Mouse (Mus musculus) left cerebral cortex, adult 18-20 months (tissue): ENCODE measurements around the gene Unc5b. TPM values are rescaled to one million over a fixed set of nuclear protein-coding genes. Genes with fewer than 3 reads are reported as not detected.
"Not testable (repeated sequence)": the region's sequence is repeated elsewhere in the genome, so short reads cannot be mapped to it uniquely, and the experiment has no call there.

ENCODE experiments used
- DNase-seq, 2 experiments: peaks; one replicate each; pipeline ENCODE4 v3.0.0; 2021 to 2022; ENCODE audit warnings: low spot score in 2 of 2, mixed read lengths in 1 of 2
- long read RNA-seq, 2 experiments: library from polyadenylated mRNA; stranded (forward); transcript quantifications; one replicate each; pipeline ENCODE4 v2.0.0; 2021
- total RNA-seq, 2 experiments: library from RNA; stranded (reverse); gene quantifications; 2 replicates each; pipeline ENCODE4 v1.2.3; 2021

Unc5b gene
- total RNA-seq, result 10 to 100 TPM in 1 of 2 experiments, 1 to 10 TPM in 1; 9.3 to 10.3 TPM
- long read RNA-seq, experiment 1, partial matches to known transcripts, result 0 of 5 reads
- long read RNA-seq, experiment 1, other reads (novel, unspliced or antisense), result 5 of 5 reads
- long read RNA-seq, experiment 2, partial matches to known transcripts, result 0 of 2 reads
- long read RNA-seq, experiment 2, other reads (novel, unspliced or antisense), result 2 of 2 reads

DNA sequence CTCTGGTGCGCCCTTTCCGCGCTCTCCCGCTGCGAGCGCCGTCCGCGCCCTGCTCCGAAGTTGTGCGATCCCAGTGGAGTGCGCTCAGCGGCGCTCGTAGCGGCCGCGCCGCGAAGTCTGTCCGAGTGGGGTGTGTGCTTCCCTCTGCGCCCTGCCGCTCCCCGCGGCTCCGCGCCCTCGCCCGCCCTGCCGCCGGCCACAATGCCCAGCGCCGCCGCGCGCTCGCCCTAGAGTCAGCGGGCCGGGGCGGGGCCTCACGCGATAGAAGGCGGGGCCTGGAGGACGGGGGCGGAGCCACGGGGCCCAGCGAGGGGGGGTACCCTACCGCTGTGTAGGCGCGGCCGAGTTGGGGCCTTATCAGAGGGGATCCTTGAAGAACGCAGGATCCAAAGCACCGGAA, at the start of gene Unc5b:
TSS of gene Unc5b (minus strand) at position 203 of the 400 bp plus-strand sequence.
- peak; percentile 79 to 82 for DNase-seq

DNA sequence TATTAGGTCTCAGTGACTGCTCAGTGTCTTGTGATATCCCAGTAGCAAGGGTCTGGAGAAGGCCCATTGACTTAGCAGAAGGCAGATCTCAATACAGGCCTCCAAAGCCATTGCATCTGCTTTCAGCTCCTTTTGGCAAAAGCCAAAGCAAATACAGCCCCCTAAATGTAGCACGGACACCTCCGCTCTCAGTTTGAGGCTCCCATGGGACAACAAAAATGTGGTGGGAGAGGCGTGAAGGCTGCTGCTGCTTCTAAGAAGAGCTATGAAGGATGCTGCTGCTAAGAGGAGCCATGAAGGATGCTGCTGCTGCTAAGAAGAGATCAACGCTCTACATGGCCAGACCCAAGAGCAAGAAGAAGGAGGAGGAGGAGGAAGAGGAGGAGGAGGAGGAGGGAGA, 48.4 kb upstream of the Unc5b start:
- peak in 1 of 2 experiments; percentile 9 for DNase-seq

DNA sequence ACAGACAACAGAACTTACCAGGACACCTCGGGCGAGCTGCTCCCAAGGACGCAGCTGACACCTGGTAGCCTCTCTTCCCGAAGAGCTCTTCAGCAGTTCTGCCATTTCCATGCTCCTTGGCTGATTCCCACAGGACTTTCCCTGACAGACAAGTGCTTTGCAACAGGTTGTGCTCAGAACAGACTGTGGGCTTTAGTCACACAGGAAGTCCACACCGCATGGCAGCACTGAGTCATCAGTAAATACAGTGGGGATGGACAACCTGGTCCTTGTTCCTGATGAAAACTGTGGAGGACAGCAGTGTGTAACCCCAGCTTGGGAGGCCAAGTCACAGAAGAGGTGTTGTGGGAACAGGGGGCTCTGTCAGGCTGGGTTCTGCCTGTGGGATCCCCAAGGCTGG, 45.7 kb upstream of the Unc5b start:
- no peak for DNase-seq

DNA sequence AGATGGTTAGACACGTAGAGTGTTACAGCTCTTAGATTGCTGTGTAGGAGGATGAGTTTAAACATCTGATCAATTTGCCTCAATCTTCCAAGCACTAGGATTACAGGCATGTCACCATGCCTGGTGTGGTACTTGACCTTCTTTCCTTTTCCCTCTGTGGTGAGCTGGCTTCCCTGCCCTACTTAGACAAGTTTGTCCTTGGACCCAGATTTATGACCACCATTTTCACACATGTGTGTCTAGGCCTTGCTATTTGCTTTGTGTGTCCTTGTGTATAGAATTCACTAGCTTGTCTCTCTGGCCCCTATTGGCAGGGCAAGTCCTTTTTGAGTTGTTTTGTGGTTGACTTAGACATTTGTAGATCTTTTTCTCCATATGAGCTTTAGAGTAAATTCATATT, 43.6 kb upstream of the Unc5b start:
- DNase-seq, result no peak

DNA sequence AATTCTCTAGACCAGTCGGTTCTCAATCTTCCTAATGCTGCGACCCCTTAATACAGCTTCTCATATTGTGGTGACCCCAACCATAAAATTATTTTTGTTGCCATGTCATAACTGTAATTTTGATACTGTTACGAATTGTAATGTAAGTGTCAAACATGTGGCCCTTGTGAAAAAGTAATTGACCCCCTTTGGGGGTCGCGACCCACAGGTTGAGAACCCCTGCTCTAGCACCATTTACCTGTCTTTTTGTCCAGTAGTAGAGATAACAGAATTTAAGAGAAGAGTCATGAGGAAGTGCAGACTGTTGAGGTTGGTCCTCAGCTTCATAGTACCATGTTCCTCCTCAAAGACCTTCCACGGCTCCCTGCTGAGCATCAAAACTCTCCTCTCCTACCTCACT, 31.9 kb upstream of the Unc5b start:
- no peak for DNase-seq

DNA sequence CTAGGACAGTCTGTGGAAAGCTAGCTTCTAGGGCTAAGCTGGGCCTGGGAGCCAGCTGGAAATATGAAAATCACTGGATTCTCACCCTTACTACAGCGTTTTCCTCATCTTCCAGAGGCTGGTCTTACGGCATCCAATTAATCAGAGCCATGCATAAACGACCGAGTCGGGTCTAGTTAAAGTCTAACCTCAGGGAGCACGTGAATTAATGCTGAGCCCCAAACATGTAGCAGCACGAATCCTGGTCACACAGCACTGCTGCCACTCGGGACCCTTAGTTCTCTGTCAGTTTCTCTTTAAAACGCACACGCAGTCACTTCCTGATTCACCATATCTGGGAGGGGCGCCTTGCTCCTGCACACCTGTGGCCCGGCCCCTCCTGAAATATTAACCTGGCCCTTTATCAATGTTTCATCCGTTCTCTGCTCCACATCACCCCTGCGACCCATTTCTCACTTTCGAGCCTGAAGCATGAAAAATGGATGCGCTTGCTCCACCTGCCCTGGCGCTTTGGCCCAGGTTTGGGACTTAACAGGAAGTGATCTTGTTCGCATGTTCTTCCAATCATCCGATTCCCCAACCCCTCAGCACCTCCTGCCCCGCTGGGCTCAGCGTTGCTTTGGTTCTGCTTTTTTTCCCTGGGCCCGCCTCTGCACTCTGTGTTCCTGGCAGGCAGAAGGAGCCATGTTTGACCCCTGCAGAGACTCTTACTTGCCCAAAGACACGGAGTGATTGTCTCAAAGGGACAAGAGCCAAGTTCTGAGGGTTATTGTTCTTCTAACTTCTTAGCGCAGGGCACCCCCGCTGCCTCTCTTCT, 31.3 kb upstream of the Unc5b start:
- no peak for DNase-seq

DNA sequence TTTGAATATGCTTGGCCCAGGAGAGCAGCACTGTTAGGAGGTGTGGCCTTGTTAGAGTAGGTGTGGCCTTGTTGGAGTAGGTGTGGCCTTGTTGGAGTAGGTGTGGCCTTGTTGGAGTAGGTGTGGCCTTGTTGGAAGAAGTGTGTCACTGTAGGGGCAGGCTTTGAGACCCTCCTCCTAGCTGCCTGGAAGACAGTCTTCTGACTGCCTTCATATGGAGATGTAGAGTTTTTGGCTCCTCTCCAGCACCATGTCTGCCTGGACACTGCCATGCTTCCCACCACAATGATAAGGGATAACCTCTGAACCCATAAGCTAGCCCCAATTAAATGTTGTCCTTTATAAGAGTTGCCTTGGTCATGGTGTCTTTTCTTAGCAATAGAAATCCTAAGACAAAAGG, 13.9 kb upstream of the Unc5b start:
- DNase-seq, result not testable (repeated sequence)

DNA sequence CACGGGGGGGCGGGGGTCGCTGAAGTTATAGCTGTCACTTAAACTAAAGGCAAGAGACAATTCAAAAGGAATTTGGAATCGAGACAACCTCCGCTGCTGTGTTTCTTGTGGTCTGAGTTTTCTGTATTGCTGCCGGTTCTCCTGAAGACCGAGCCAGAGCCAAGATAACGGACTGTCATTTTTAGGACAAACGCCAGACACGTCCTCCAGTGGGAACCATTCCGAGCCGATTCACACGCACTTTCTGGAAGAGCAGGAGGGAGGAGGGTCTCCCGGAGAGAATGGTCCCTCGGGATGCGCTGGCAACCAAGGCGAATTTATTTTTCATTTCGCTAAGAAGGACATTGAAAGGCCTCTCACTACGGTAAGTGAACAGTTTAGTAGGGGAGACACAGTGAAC, 7.4 kb upstream of the Unc5b start:
- no peak for DNase-seq

DNA sequence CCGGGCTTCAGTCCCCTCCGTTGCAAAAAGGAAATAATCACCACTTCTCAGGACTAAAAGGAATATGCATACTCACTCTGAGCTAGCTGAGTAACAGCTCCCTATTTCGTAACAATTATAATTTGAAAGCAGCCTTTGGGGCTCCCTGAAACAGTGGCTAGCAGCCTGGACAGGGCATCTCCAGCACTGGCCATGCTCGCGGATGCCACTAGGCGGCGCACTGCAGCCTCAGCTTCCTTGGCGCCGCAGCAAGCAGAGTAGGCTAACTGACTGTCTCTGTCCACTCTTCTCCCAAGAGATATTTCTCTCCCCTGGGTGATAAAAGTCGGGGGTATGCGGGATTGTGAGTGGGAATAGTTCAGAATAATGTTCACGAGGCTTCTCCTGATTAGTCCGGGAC, 3.6 kb upstream of the Unc5b start:
- DNase-seq, result peak; percentile 81 to 85

DNA sequence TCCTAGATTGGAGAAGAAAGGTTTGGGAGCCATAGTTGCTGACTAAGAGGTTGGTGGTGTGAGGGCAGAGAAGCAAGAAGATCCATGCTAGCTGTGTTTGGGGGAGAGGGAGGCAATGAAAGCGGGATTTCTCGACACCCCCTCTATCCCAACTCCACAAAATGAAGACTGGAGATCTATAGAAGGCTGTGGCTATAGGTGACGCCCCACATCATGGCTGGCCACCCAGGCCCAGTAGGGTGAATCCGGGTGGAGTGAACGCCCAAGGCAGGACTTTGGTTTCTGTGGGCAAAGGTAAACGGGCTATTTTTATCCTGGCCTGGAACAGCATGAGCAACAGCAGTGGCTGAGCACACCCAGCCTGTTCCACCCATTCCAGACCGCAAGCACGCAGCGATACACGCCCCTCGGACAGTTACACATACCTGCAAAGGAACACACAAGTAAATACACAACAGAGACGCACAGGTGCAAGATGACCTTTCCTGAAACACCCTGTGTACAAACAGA, 1.3 kb upstream of the Unc5b start:
- no peak for DNase-seq

DNA sequence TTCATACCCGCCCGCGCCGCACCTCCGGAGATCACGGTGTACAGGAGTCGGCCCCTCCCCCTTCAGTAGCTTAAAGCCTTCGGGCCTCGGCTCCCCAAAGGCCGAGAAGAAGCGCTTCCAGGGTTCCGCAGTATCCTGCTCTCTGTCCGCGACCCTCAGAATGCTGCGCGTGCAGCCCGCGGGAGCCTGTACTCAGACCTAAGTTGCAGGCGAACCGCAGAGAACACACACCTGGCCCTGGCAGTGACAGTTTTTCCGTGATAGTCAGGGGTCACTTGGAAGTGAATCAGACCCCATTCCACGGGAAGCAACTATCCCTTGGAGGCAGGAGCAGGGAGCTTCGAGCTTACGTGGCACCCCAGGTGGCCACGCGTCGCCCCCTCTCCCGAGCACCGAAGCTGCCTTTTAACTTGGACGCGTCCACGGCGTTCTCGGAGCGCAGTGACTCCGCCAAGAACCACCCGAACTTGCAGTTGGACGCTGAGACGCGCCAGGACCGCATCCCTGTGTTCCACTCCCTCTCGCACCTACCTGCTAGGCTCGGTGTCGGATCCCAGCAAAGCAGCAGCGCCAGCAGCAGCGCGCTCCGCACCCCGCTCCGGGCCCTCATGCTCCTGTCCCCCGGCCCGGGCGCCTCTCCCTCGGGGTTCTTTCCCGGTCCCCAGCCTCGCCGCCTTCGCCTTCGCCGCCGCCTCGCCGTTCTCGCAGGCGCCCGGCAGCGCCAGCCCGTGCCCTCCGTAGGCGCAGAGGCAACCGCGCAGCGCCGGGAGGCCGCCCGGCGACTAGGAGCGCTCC, 628 bp downstream of the Unc5b start:
- no peak for DNase-seq

DNA sequence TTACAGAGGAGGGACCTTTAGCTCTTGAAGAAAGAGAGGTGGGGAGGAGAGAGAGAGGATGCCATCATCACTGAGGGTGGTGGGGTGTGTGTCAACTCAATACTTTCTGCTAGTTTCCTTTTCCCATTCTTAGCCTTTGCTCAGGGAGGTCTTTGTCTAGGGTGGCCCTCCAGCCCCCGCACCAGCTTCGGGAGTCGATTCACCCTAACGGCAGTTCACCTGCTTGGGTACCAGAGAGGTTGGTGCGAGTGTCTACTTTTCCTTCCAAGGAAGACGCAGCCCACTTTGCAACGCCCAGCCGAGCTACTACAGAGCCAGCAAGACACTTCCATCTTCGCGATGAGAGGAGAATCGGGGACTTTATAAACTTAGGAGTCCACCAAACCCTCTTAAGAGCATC, 1.4 kb downstream of the Unc5b start:
- DNase-seq, result no peak

DNA sequence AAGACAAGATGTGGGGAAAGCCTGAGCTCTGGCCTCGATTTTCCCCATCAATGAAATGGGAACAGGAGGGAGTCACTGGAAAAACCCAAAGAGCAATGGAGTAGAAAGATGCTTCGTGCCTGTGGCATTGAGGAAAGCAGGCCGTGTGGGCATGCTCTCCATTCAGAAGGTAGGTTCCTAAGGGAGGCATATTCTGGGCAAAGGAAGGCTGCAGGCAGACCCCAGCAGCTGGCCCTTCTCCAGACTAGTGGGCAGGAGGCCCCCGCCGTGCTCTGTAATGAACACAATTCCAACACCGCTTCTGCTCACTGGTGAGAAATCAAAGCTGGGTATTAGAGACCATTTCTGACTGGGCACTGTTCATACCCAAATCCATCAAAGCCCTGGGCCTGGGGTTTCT, 2.3 kb downstream of the Unc5b start:
- DNase-seq, result no peak

DNA sequence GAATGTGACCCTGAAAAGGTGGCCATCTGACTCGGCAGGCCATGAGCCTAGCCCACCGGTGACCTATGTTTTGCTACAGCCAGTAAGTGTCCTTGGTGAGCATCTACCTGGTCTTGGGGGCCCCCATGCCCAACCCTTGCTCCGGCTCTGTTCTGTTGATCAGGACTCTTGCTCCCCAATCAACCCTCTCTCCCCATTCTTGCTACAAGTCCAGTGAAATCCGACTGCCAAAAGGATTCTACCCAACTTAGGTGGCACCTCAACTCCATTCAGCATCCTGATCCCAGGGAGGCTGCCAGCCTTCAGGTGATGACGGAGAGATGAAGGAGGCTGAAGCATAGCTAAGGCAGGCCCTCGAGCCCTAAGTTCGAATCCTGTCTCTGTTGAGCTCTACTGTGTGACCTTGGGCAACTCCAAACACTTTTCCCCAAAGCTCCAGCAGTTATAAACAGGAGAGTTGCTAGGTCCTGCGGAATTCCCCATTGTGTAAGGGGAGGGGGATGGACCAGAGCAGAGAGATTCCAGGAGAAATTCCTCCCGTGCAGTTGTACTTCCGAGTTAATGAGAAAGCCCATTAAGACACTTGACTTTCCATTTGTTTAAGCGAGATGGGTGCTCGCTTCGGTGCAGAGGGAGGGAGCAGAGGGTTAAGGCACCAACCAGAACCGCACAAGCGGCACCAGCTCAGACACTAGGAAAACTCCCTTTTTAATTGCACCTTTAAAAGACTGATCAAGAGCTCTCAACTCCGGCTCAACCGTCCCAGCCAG, 3.3 kb downstream of the Unc5b start:
- DNase-seq, result no peak

DNA sequence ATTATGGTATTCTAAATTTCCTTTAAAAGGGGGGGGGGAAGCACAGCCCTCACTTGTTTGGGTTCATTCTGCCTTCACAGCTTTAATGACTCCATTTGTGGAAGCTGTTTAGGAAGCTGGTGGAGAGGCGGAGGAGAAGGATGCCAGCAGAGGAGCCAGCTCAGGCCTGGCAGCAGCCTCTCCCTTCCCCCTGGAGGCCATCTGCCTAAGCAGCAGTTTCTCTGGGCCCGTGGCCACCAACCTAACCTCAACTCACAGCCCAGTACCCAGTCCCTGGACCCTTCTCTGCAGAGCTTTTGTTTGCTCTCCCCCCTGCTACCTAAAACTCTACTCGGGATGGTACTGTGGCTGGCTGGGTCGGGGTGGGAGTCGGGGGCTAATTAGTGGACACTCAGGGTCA, 4.1 kb downstream of the Unc5b start:
- DNase-seq, result peak; percentile 36

DNA sequence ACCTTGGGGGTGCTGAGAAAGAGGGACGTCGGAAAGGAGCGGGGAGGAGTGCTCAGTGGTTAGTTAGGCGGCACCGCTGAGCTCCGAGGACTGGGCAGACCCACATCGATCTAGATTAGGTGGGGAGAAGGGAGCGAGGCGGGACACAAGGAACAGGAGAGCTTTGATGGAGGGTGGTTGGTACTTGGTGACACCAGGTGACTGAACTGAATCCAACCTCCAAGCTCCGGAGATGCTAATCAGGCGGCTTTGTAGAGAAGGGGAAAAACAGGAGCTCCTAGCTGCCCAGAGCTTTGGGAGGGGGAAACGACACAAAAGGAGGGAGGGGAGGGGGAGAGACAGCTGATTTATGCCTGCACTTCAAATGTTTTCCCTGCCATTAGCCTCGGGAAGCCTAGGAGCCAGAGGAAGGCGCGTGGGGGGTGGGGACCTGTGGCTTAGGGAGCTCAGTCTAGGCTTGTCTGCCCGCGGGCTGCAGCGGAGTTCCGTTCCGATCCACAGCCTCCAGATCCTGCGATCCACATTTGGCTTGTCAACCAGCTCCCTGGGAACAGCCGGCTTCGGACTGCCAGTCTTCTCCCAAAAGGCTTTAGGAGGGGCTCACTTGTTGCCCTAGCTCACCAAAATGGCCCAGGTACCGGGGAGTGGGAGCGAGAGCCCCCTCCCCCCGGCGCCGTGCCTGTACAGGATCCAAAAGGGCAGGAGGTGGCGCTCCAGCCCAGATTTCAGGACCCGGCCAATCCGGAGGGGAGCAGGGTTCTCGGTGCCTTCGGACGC, 4.7 kb downstream of the Unc5b start:
- DNase-seq, result peak; percentile 41 to 47

DNA sequence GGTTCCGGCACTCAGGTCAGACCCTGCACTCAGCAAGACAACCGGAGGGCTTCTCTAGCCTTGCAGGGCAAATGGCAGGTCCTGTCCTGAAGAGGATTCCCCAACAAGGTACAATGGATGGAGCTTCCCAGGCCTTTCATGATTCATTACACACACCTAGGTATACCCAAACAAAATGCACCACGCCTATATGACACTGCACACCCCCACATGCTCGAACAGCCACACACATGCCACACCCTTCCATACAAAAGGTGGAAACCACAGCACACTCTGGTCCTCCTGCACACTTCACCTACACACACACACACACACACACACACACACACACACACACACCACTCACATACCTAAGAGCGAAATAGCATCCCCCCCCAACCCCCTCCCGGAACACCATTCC, 5.4 kb downstream of the Unc5b start:
- no peak for DNase-seq

DNA sequence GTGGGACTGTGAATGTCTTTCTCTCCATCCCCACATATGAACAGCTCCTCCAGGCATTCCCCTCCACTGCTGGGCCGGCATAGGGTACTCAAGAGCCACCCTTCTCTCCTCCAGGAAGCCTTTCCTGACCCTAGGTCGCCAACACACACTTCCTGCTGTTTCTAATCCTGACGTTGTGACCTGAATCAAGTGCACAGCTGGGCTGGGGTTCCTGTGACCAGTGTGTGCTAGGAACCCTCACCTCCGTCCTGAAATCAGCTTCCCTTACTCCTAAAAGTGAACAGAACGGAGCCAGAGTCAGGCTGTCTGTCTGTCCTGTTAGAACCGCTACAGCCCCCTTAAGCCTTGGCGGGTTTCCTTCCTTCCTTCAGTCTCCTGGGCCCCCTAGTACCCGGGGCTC, 7.6 kb downstream of the Unc5b start:
- DNase-seq, result no peak

DNA sequence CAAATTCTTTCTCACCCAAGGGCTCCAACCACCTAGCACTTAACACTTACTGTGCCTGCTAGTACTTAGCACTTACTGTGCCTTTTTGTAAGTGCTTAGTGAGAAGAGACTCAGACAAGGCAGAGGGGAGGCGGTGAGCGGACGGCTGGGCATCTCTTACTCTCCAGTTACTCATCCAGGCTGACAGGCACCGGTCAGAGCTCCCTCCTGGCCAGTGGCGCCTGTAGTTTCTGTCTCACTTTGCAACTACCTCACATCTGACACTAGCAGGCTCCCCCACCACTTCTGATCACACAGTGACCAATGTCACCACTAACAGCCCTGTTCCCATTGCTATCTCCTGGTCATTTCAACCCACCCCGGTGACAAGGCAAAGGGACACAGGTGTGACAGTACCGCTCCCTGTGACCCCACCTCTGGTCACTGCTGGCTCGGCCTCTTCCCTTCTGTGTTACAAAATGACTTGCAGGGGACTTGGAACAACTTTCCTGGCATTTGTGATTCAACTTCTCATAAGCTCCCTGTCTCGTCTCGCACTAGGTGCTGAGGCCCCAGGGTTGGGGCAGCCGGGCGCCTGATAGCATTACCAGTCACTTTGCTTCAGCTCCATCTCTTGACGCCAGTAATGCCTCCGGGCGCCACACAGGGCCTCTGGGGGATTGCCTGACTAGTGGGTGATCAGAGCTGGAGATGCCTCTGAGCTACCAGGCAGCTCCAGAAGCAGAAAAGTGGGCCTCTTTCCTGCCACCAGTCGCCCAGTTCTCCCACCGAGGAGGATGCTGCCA, 8.5 kb downstream of the Unc5b start:
- no peak for DNase-seq
